Mouse (Mus musculus) MEL (cell line): ENCODE results near the gene Rps6kc1. TPM values are rescaled to one million over a fixed set of nuclear protein-coding genes. Genes with fewer than 3 reads are reported as not detected.

Experiments
- DNase-seq: peaks from one replicate; pipeline ENCODE4 v3.0.0; 2011; ENCODE audit warnings: low read depth, low spot score
- H3K27ac ChIP-seq: 2 replicates; pipeline ENCODE4 v1.5.1; 2012; ENCODE audit warnings: low read depth, mild to moderate bottlenecking, control low read depth, low read length, moderate library complexity; ENCODE audit not compliant: control insufficient read depth
- H3K27me3 ChIP-seq, 2 experiments: fragments of 150-350 bp in 1 of 2; sonication (generic) in 1 of 2; 2 replicates each; pipeline ENCODE4 v1.6.1; 2012; ENCODE audit warnings: low read length in 2 of 2, mild to moderate bottlenecking in 2 of 2, improper control_type of control experiment in 1 of 2, moderate library complexity in 1 of 2; ENCODE audit not compliant: insufficient read depth in 2 of 2, control insufficient read depth in 1 of 2
- H3K36me3 ChIP-seq, 2 experiments: 2 replicates each; pipeline ENCODE4 v1.6.1; 2012 to 2014; ENCODE audit warnings: low read length in 2 of 2, improper control_type of control experiment in 1 of 2, inconsistent platforms in 1 of 2, mild to moderate bottlenecking in 1 of 2; ENCODE audit not compliant: insufficient read depth in 2 of 2, control insufficient read depth in 1 of 2
- H3K4me1 ChIP-seq, 2 experiments: fragments of 150-350 bp in 1 of 2; sonication (generic) in 1 of 2; 2 replicates each; pipeline ENCODE4 v1.6.1; 2012; ENCODE audit warnings: low read length in 2 of 2, improper control_type of control experiment in 1 of 2, mild to moderate bottlenecking in 1 of 2; ENCODE audit not compliant: insufficient read depth in 2 of 2, control insufficient read depth in 1 of 2
- H3K4me3 ChIP-seq, 2 experiments: fragments of 150-350 bp in 1 of 2; sonication (generic) in 1 of 2; 2 replicates each; pipeline ENCODE4 v1.5.1; 2012; ENCODE audit warnings: low read depth in 2 of 2, low read length in 2 of 2, mild to moderate bottlenecking in 2 of 2, moderate library complexity in 2 of 2, control low read depth in 1 of 2, improper control_type of control experiment in 1 of 2; ENCODE audit not compliant: control insufficient read depth in 1 of 2, insufficient read depth in 1 of 2
- H3K79me2 ChIP-seq: 2 replicates; pipeline ENCODE4 v1.6.1; 2012; ENCODE audit warnings: mild to moderate bottlenecking, low read length, moderate library complexity; ENCODE audit not compliant: control insufficient read depth, poor library complexity, insufficient read depth
- H3K9ac ChIP-seq: 2 replicates; pipeline ENCODE4 v1.6.1; 2012; ENCODE audit warnings: low read depth, mild to moderate bottlenecking, control low read depth, low read length, moderate library complexity; ENCODE audit not compliant: control insufficient read depth, poor library complexity, severe bottlenecking
- H3K9me3 ChIP-seq: fragments of 150-350 bp; sonication (generic); replicated peaks from 2 replicates; pipeline ENCODE4 v1.6.1; 2012; ENCODE audit warnings: mild to moderate bottlenecking, low read length, improper control_type of control experiment, moderate library complexity; ENCODE audit not compliant: insufficient read depth
- E2F4 ChIP-seq: IDR thresholded peaks from 2 replicates; pipeline ENCODE4 v1.6.1; 2011; ENCODE audit warnings: low read depth, low read length, improper control_type of control experiment, borderline replicate concordance
- GATA1 ChIP-seq: IDR thresholded peaks from 2 replicates; pipeline ENCODE4 v1.6.1; 2011; ENCODE audit warnings: low read depth, low read length, improper control_type of control experiment
- MAX ChIP-seq: IDR thresholded peaks from 2 replicates; pipeline ENCODE4 v1.6.1; 2011; ENCODE audit warnings: low read length, improper control_type of control experiment
- MYC ChIP-seq: IDR thresholded peaks from 2 replicates; pipeline ENCODE4 v1.6.1; 2011; ENCODE audit warnings: low read depth, mild to moderate bottlenecking, low read length, improper control_type of control experiment, moderate library complexity
- NRF1 ChIP-seq: IDR thresholded peaks from 2 replicates; pipeline ENCODE4 v1.6.1; 2014; ENCODE audit warnings: low read depth, mild to moderate bottlenecking, inconsistent platforms, low read length, improper control_type of control experiment, moderate library complexity; ENCODE audit not compliant: poor library complexity, insufficient read depth, severe bottlenecking
- SMC3 ChIP-seq: IDR thresholded peaks from 2 replicates; pipeline ENCODE4 v1.6.1; 2011; ENCODE audit warnings: low read depth, low read length, improper control_type of control experiment
- ZC3H11A ChIP-seq: IDR thresholded peaks from 2 replicates; pipeline ENCODE4 v1.6.1; 2012; ENCODE audit warnings: low read depth, mild to moderate bottlenecking, inconsistent platforms, low read length, improper control_type of control experiment
- polyA plus RNA-seq, 2 experiments: library from polyadenylated mRNA; stranded (reverse) in 1 of 2; unstranded in 1 of 2; fragments of >175 nt in 1 of 2; fragments of >200 nt in 1 of 2; gene quantifications; 2 replicates each; pipeline versions ENCODE4 v1.2.1 to v1.2.4; 2012; ENCODE audit warnings: low replicate concordance in 2 of 2, low read depth in 1 of 2; ENCODE audit not compliant: insufficient read length in 2 of 2, insufficient read depth in 1 of 2, missing spikeins in 1 of 2
- total RNA-seq: library from RNA; depleted of rRNA; stranded (reverse); fragments of 300-350 nt; gene quantifications from 2 replicates; pipeline ENCODE4 v1.2.3, GENCODE M21; 2012; rRNA removed

Rps6kc1 gene
- total and polyA plus RNA-seq, 3 experiments: 26.2 to 26.5 TPM; not detected in 1

DNA sequence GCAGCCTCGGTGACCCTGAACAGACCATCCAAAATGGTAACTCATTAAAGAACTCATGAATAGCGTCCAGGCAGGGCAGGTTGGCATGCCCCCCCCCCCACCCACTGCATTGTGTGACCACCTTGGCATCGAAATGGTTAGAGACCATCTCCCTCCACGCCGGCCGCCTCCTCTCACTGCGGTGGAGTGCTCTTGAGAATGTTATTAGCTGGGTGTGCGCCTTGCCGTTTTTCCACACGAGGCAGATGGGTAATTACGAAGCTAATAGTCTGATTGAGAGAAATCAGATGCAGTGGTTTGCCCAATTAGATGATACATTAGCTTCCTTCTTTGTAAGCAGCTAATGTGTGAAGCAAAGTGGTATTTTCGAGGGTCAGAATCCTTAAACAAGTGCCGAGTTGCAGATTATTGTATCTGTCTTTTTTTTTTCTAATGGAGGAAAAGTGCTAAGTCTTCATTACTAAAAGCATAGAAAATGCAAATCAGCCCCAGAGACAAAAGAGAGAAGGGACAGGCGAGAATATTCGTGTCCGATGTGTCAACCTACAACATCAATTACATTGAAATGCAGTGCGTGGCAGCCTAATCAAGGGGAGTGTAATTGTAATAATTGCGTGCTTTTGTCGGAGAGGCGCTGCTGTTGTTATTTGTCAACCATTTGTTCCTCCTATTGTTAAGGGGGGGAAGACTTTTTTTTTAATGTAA is 257.4 kb downstream of the Rps6kc1 start:
- Histone ChIP-seq H3K27ac (no peak overlapping the region), H3K4me3 (no peak overlapping the region), H3K4me1 (no peaks in the 10 kb centered on the region), H3K79me2 (no peaks in the 10 kb centered on the region), H3K9me3 (no peaks in the 10 kb centered on the region), H3K27me3 (no peaks in the 10 kb centered on the region), H3K36me3 (no peaks in the 10 kb centered on the region), H3K9ac (no peak overlapping the region)
- no peak for DNase-seq
- TF ChIP-seq E2F4: no peak

DNA sequence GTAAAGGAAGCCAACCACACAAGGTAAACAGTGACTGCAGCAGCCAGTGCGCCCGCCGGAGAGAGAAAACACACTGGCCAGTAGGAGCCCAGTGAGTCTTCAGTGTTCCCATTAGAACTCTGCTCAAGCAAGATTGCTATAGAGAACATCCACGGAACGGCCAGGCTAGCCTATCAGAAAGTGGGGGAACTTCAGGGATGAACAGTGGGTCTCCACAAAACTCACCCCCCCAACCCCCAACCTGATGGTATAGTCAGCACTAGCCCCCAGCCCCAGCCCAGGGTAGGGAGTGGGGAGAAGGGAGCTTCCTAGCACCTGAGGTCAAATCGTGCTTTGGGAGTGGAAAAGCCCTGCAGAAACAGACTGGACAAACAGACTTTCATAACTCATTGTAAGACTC is 258.5 kb downstream of the Rps6kc1 start:
- TF ChIP-seq MAX (no peak), MYC (no peak), NRF1 (no peak), GATA1 (no peak), SMC3 (no peak), ZC3H11A (no peak)
- Histone ChIP-seq H3K9me3 (no peaks in the 10 kb centered on the region), H3K36me3 (no peaks in the 10 kb centered on the region), H3K4me1 (no peaks in the 10 kb centered on the region), H3K27me3 (no peaks in the 10 kb centered on the region), H3K9ac (no peak overlapping the region), H3K27ac (no peak overlapping the region), H3K79me2 (no peaks in the 10 kb centered on the region), H3K4me3 (no peak overlapping the region)
- DNase-seq: no peak

Other genes starting within 250 kb of the Rps6kc1 start
- gene Angel2, start 13.3 kb upstream of the Rps6kc1 start, total RNA-seq: 25.1 TPM in 2 replicates
- 10 to 100 TPM in 1 of 2 experiments, not detected in 1; 33.7 TPM for gene Angel2, start 13.3 kb upstream of the Rps6kc1 start, polyA plus RNA-seq
- 2.6 and 3.3 TPM in 2 replicates for gene Vash2, start 67.5 kb upstream of the Rps6kc1 start, total RNA-seq
- 1 to 10 TPM in 1 of 2 experiments, not detected in 1; 9.8 TPM for gene Vash2, start 67.5 kb upstream of the Rps6kc1 start, polyA plus RNA-seq
- 27.7 and 36.9 TPM in 2 replicates for gene Flvcr1, start 114.4 kb upstream of the Rps6kc1 start, total RNA-seq
- 10 to 100 TPM in 1 of 2 experiments, not detected in 1; 19.1 TPM for gene Flvcr1, start 114.4 kb upstream of the Rps6kc1 start, polyA plus RNA-seq
- gene Spata45, start 124.9 kb upstream of the Rps6kc1 start, total RNA-seq: not detected in 2 replicates
- under 1 TPM in 1 of 2 experiments, not detected in 1; 0.75 TPM for gene Spata45, start 124.9 kb upstream of the Rps6kc1 start, polyA plus RNA-seq
- 14.5 and 16.7 TPM in 2 replicates for gene Tatdn3, start 151.2 kb upstream of the Rps6kc1 start, total RNA-seq
- 10 to 100 TPM in 1 of 2 experiments, not detected in 1; 19.0 TPM for gene Tatdn3, start 151.2 kb upstream of the Rps6kc1 start, polyA plus RNA-seq
- gene Nsl1, start 151.2 kb upstream of the Rps6kc1 start, total RNA-seq: 33.4 and 41.9 TPM in 2 replicates
- 10 to 100 TPM in 1 of 2 experiments, not detected in 1; 24.2 TPM for gene Nsl1, start 151.2 kb upstream of the Rps6kc1 start, polyA plus RNA-seq
- gene Batf3, start 186.1 kb upstream of the Rps6kc1 start, total RNA-seq: 1.5 and 2.4 TPM in 2 replicates
- gene Batf3, start 186.1 kb upstream of the Rps6kc1 start, polyA plus RNA-seq: 1 to 10 TPM in 1 of 2 experiments, not detected in 1; 2.4 TPM